Mouse (Mus musculus): ENCODE measurements at regions not wholly inside any gene's neighbourhood (a gene's known extent, or its start where the extent isn't known, plus 50 kb on each side); places are given as distances from the start of the nearest gene placed in this dataset.
A peak's percentile ranks its signal among the peaks of the same experiment; 100 is the strongest.

GRCm38 (mm10) chr13:52045349-52045748 is 198.9 kb downstream of the Gadd45g start:
- in situ Hi-C loops (cut with MboI; ENCODE audit: low pct_unique_long_range_greater_than_20kb), result no loop called here
- POLR2A ChIA-PET, result no interaction called here
- no peaks in the 10 kb centered on the region for H3K27me3 ChIP-seq
- CTCF ChIA-PET, result interaction anchor here (1.3 kb wide), 1 partner anchor 21 kb away, joined by 3 read pairs; no protein-coding TSS in a partner anchor
- no peak for ATAC-seq
- no peak for TF ChIP-seq CTCF (IDR thresholded peaks at IDR 0.05)
- no peak for DNase-seq (ENCODE audit: low read depth, low spot score)

- ATAC-seq, result no peak
- in situ Hi-C loops (cut with MboI; ENCODE audit: low pct_unique_long_range_greater_than_20kb), result no loop called here
- DNase-seq (ENCODE audit: low read depth, low spot score), result no peak
- ChIA-PET POLR2A (no interaction called here), CTCF (interaction anchor here (0.9 to 1.5 kb wide), 2 partner anchors 11 to 201 kb away, joined by 3 to 4 read pairs; no protein-coding TSS in a partner anchor)
- TF ChIP-seq CTCF (IDR thresholded peaks at IDR 0.05), result no peak
- no peaks in the 10 kb centered on the region for H3K27me3 ChIP-seq
Observed at GRCm38 (mm10) chr13:52046020-52046419, 199.5 kb downstream of the Gadd45g start.

- H3K27me3 ChIP-seq, result no peaks in the 10 kb centered on the region
- ChIA-PET POLR2A (no interaction called here), CTCF (interaction anchor here (0.9 to 1.5 kb wide), 2 partner anchors 10 to 201 kb away, joined by 3 to 4 read pairs; no protein-coding TSS in a partner anchor)
- in situ Hi-C loops (cut with MboI; ENCODE audit: low pct_unique_long_range_greater_than_20kb), result no loop called here
- TF ChIP-seq CTCF (IDR thresholded peaks at IDR 0.05), result no peak
- DNase-seq (ENCODE audit: low read depth, low spot score), result no peak
- no peak for ATAC-seq
Observed at GRCm38 (mm10) chr13:52046700-52047099, 200.2 kb downstream of the Gadd45g start.

- peak; percentile 25 for DNase-seq (ENCODE audit: low read depth, low spot score)
- ATAC-seq, result peak; percentile 78
- ChIA-PET CTCF (no interaction called here), POLR2A (interaction anchor here (0.6 to 1.0 kb wide), 3 partner anchors 12 to 157 kb away, joined by 3 to 4 read pairs (median 3); no protein-coding TSS in a partner anchor)
- TF ChIP-seq CTCF (IDR thresholded peaks at IDR 0.05), result no peak
- no peaks in the 10 kb centered on the region for H3K27me3 ChIP-seq
- in situ Hi-C loops (cut with MboI; ENCODE audit: low pct_unique_long_range_greater_than_20kb), result no loop called here
Observed at GRCm38 (mm10) chr13:52047937-52048336, 201.5 kb downstream of the Gadd45g start.

GRCm38 (mm10) chr13:52048777-52049176 is 202.3 kb downstream of the Gadd45g start:
- ATAC-seq, result no peak
- in situ Hi-C loops (cut with MboI; ENCODE audit: low pct_unique_long_range_greater_than_20kb), result no loop called here
- POLR2A ChIA-PET, result interaction anchor here (0.6 to 1.0 kb wide), 2 partner anchors 11 to 156 kb away, joined by 3 to 4 read pairs; no protein-coding TSS in a partner anchor

GRCm38 (mm10) chr13:52049249-52049648 is 202.8 kb downstream of the Gadd45g start:
- POLR2A ChIA-PET, result no interaction called here
- TF ChIP-seq CTCF (IDR thresholded peaks at IDR 0.05), result no peak
- in situ Hi-C loops (cut with MboI; ENCODE audit: low pct_unique_long_range_greater_than_20kb), result no loop called here
- H3K27me3 ChIP-seq, result no peaks in the 10 kb centered on the region
- ATAC-seq (no peak), DNase-seq (ENCODE audit: low read depth, low spot score) (no peak)
- CTCF ChIA-PET, result no interaction called here

More at GRCm38 (mm10) chr13:52048777-52049176, 202.3 kb downstream of the Gadd45g start:
- no peaks in the 10 kb centered on the region for H3K27me3 ChIP-seq
- CTCF ChIA-PET, result no interaction called here
- no peak for DNase-seq (ENCODE audit: low read depth, low spot score)
- TF ChIP-seq CTCF (IDR thresholded peaks at IDR 0.05), result no peak

- no peaks in the 10 kb centered on the region for H3K27me3 ChIP-seq
- POLR2A ChIA-PET, result no interaction called here
- DNase-seq (ENCODE audit: low read depth, low spot score) (no peak), ATAC-seq (no peak)
- in situ Hi-C loops (cut with MboI; ENCODE audit: low pct_unique_long_range_greater_than_20kb), result no loop called here
- CTCF ChIA-PET, result no interaction called here
- no peak for TF ChIP-seq CTCF (IDR thresholded peaks at IDR 0.05)
Observed at GRCm38 (mm10) chr13:52055741-52056140, 209.3 kb downstream of the Gadd45g start.

GRCm38 (mm10) chr13:52057456-52057855 is 211.0 kb downstream of the Gadd45g start:
- ChIA-PET CTCF (interaction anchor here (1.0 kb wide), 1 partner anchor 11 kb away, joined by 4 read pairs; no protein-coding TSS in a partner anchor), POLR2A (no interaction called here)
- TF ChIP-seq CTCF (IDR thresholded peaks at IDR 0.05), result no peak
- in situ Hi-C loops (cut with MboI; ENCODE audit: low pct_unique_long_range_greater_than_20kb), result no loop called here
- H3K27me3 ChIP-seq, result no peaks in the 10 kb centered on the region
- no peak for DNase-seq (ENCODE audit: low read depth, low spot score)
- no peak for ATAC-seq

GRCm38 (mm10) chr13:52059756-52060417 is 213.4 kb downstream of the Gadd45g start:
- H3K27me3 ChIP-seq, result no peaks in the 10 kb centered on the region
- no peak for TF ChIP-seq CTCF (IDR thresholded peaks at IDR 0.05)
- peak; percentile 20 for DNase-seq (ENCODE audit: low read depth, low spot score)
- CTCF ChIA-PET, result interaction anchor here (1.3 to 1.5 kb wide), 2 partner anchors 19 to 83 kb away, joined by 3 to 4 read pairs; no protein-coding TSS in a partner anchor
- POLR2A ChIA-PET, result interaction anchor here (0.9 to 1.6 kb wide), 2 partner anchors 12 to 83 kb away, joined by 4 to 5 read pairs; no protein-coding TSS in a partner anchor
- in situ Hi-C loops (cut with MboI; ENCODE audit: low pct_unique_long_range_greater_than_20kb), result no loop called here
- no peak for ATAC-seq

- TF ChIP-seq CTCF (IDR thresholded peaks at IDR 0.05), result no peak
- H3K27me3 ChIP-seq, result no peaks in the 10 kb centered on the region
- ChIA-PET CTCF (interaction anchor here (1.3 to 1.5 kb wide), 2 partner anchors 19 to 84 kb away, joined by 3 to 4 read pairs; no protein-coding TSS in a partner anchor), POLR2A (interaction anchor here (0.7 to 1.6 kb wide), 3 partner anchors 12 to 162 kb away, joined by 3 to 5 read pairs (median 4); no protein-coding TSS in a partner anchor)
- ATAC-seq (no peak), DNase-seq (ENCODE audit: low read depth, low spot score) (peak; percentile 67)
- in situ Hi-C loops (cut with MboI; ENCODE audit: low pct_unique_long_range_greater_than_20kb), result no loop called here
Observed at GRCm38 (mm10) chr13:52060418-52060870, 214.0 kb downstream of the Gadd45g start.

GRCm38 (mm10) chr13:52061454-52061853 is 215.0 kb downstream of the Gadd45g start:
- DNase-seq (ENCODE audit: low read depth, low spot score) (no peak), ATAC-seq (no peak)
- CTCF ChIA-PET, result interaction anchor here (0.8 to 1.6 kb wide), 3 partner anchors 18 to 150 kb away, joined by 3 read pairs; no protein-coding TSS in a partner anchor
- no peak for TF ChIP-seq CTCF (IDR thresholded peaks at IDR 0.05)
- in situ Hi-C loops (cut with MboI; ENCODE audit: low pct_unique_long_range_greater_than_20kb), result no loop called here
- no peaks in the 10 kb centered on the region for H3K27me3 ChIP-seq
- POLR2A ChIA-PET, result no interaction called here

All from Patski (cell line).